Mouse (Mus musculus) erythroblast, embryonic 14.5 days (primary cell): ENCODE data around the gene Irf1.

Source experiments
- GATA1 ChIP-seq: IDR thresholded peaks from 2 replicates; pipeline ENCODE4 v1.6.1; 2012; ENCODE audit warnings: low read length, inconsistent platforms, mixed read lengths
- TAL1 ChIP-seq: IDR thresholded peaks from 3 replicates; pipeline ENCODE4 v1.6.1; 2012; ENCODE audit warnings: low read length, inconsistent platforms, mixed read lengths

DNA sequence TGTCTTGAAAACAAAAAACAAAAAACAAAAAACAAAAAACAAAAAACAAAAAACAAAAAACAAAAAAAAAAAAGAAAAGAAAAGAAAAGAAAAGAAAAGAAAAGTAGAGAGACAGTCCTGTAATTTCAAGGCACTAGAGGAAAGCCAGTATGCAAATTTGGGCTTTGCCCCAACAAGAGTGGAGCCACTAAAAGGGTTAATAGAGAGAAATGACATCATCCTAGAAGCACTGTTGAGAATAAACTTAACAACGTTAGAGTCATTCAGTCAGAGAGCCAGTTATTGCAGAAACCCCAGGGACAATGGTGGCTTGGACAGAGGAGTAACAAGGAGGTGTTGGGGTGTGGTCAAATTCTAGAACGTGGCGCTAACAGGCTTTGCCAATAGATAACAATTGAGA lies 45.0 kb downstream of the Irf1 start:
- TF ChIP-seq GATA1 (no peak), TAL1 (no peak)
